Mouse (Mus musculus): ENCODE data around the gene Phactr3. TPM values are rescaled to one million over a fixed set of nuclear protein-coding genes. Genes with fewer than 3 reads are reported as not detected.

The Phactr3 gene
- polyA plus RNA-seq, 1 experiment: not detected

DNA sequence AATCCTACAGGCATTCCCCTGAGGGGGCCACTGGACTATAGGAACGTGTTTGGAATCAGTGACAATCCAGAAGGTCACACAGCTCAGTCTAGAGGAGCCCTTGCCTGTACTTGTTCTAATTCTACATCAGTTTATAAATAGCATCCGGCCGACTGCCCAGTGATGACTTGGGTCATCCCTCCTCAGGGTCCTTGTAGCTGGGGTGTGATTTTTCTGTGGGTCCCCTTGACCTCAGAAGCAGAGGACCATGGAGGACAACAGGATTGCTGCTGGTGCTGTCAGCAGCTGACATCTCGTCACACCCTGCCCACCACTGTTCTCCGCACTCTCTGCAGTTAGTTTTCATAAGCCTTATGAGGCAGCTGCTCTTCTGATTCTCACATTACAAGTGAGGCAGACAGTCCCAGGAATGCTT lies 89.4 kb downstream of the Phactr3 start:
- TF ChIP-seq POLR2AphosphoS2 (IDR thresholded peaks at IDR 0.05; ENCODE audit: insufficient read length, low read depth) (no peak), E2F4 (IDR thresholded peaks at IDR 0.05; ENCODE audit: insufficient read depth) (no peak)
- Histone ChIP-seq H3K79me2 (ENCODE audit: control insufficient read depth, insufficient read depth) (no peaks in the 10 kb centered on the region), H3K36me3 (ENCODE audit: control insufficient read depth, insufficient read depth) (no peaks in the 10 kb centered on the region), H3K27me3 (ENCODE audit: control insufficient read depth, insufficient read depth, insufficient read length) (no peaks in the 10 kb centered on the region), H3K4me2 (ENCODE audit: low read depth) (no peak overlapping the region), H3K4me3 (no peak overlapping the region), H3ac (ENCODE audit: control insufficient read depth, insufficient read length) (no peak overlapping the region)

- Histone ChIP-seq H3K4me2 (ENCODE audit: low read depth) (no peak overlapping the region), H3K4me3 (no peak overlapping the region), H3K36me3 (ENCODE audit: control insufficient read depth, insufficient read depth) (no peaks in the 10 kb centered on the region), H3K27me3 (ENCODE audit: control insufficient read depth, insufficient read depth, insufficient read length) (no peaks in the 10 kb centered on the region), H3K79me2 (ENCODE audit: control insufficient read depth, insufficient read depth) (no peaks in the 10 kb centered on the region), H3ac (ENCODE audit: control insufficient read depth, insufficient read length) (no peak overlapping the region)
- no peak for TF ChIP-seq REST (IDR thresholded peaks at IDR 0.05; ENCODE audit: insufficient read depth, insufficient read length)
- TF ChIP-seq CEBPB (IDR thresholded peaks at IDR 0.05; ENCODE audit: insufficient read depth, poor library complexity, severe bottlenecking): no peak
- TF ChIP-seq POLR2A (IDR thresholded peaks at IDR 0.05; ENCODE audit: insufficient read length, low read depth): no peak
- no peak for TF ChIP-seq TCF12 (IDR thresholded peaks at IDR 0.05; ENCODE audit: insufficient read depth, poor library complexity, severe bottlenecking)
- no peak for TF ChIP-seq SRF (IDR thresholded peaks at IDR 0.05; ENCODE audit: control insufficient read depth, insufficient read length, low read depth)
- no peak for TF ChIP-seq TCF3 (IDR thresholded peaks at IDR 0.05; ENCODE audit: insufficient read length, low read depth)
- TF ChIP-seq POLR2AphosphoS2 (IDR thresholded peaks at IDR 0.05; ENCODE audit: insufficient read length, low read depth): no peak
- TF ChIP-seq MYOG (IDR thresholded peaks at IDR 0.05; ENCODE audit: control insufficient read depth in 1 of 3, insufficient read depth in 1 of 3, insufficient read length in 2 of 3, low read depth in 2 of 3): no peak
- no peak for TF ChIP-seq MYOD1 (IDR thresholded peaks at IDR 0.05; ENCODE audit: control insufficient read depth in 1 of 3, insufficient read length in 2 of 3, low read depth in 2 of 3)
- TF ChIP-seq E2F4 (IDR thresholded peaks at IDR 0.05; ENCODE audit: insufficient read depth): no peak
- no peak for TF ChIP-seq USF1 (IDR thresholded peaks at IDR 0.05; ENCODE audit: low read depth)
Observed at GRCm38 (mm10) chr2:178213826-178214225, 95.1 kb downstream of the Phactr3 start.

DNA sequence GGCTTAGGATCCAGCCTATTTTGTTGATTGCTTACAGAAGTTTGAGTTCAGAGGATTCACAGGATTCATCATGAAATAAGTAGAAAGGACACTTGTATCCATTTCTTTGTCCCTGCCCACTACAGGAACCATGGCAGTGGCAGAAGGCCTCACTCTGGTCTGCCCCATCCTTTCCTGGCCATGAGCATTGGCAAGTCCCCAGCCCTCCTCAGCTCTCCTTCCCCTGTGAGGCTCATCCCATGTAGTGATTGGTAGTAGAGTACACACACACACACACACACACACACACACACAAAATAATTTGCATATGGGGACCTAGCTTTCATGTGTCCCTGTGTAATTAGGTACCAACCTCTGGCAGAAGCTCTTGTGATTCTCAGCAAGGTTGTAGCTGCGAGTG lies 95.8 kb downstream of the Phactr3 start:
- Histone ChIP-seq H3K4me3 (no peak overlapping the region), H3ac (ENCODE audit: control insufficient read depth, insufficient read length) (no peak overlapping the region), H3K27me3 (ENCODE audit: control insufficient read depth, insufficient read depth, insufficient read length) (no peaks in the 10 kb centered on the region), H3K4me2 (ENCODE audit: low read depth) (no peak overlapping the region), H3K79me2 (ENCODE audit: control insufficient read depth, insufficient read depth) (no peaks in the 10 kb centered on the region), H3K36me3 (ENCODE audit: control insufficient read depth, insufficient read depth) (no peaks in the 10 kb centered on the region)
- TF ChIP-seq POLR2AphosphoS2 (IDR thresholded peaks at IDR 0.05; ENCODE audit: insufficient read length, low read depth) (no peak), SRF (IDR thresholded peaks at IDR 0.05; ENCODE audit: control insufficient read depth, insufficient read length, low read depth) (no peak)

DNA sequence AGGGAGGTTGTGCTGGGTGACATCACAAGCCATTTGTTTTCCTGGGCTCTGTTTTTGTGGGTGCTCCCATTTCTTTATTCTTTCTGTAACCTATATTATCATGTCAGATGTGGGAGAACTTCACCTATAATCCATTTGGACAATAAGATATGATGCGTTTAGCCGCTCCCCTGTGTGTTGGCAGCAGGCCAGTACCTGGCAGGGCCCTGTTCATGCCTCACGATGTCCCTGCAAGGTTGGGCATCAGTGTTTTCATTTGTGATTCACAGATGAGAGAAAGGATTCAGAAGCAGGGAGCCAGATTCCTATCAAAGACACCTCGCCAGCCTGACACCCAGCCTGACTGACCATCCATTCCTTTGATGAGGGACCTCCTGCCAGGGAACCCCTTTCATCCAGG lies 99.7 kb downstream of the Phactr3 start:
- no peak overlapping the region for H3K4me3 ChIP-seq
- H3K4me2 ChIP-seq (ENCODE audit: low read depth): no peak overlapping the region
- no peak overlapping the region for H3ac ChIP-seq (ENCODE audit: control insufficient read depth, insufficient read length)
- H3K36me3 ChIP-seq (ENCODE audit: control insufficient read depth, insufficient read depth): no peaks in the 10 kb centered on the region
- no peaks in the 10 kb centered on the region for H3K79me2 ChIP-seq (ENCODE audit: control insufficient read depth, insufficient read depth)
- H3K27me3 ChIP-seq (ENCODE audit: control insufficient read depth, insufficient read depth, insufficient read length): no peaks in the 10 kb centered on the region
- TF ChIP-seq SRF (IDR thresholded peaks at IDR 0.05; ENCODE audit: control insufficient read depth, insufficient read length, low read depth): no peak
- no peak for TF ChIP-seq E2F4 (IDR thresholded peaks at IDR 0.05; ENCODE audit: insufficient read depth)
- TF ChIP-seq TCF3 (IDR thresholded peaks at IDR 0.05; ENCODE audit: insufficient read length, low read depth): no peak
- TF ChIP-seq TCF12 (IDR thresholded peaks at IDR 0.05; ENCODE audit: insufficient read depth, poor library complexity, severe bottlenecking): no peak
- TF ChIP-seq POLR2AphosphoS2 (IDR thresholded peaks at IDR 0.05; ENCODE audit: insufficient read length, low read depth): no peak
- no peak for TF ChIP-seq MAX (IDR thresholded peaks at IDR 0.05; ENCODE audit: low read depth)
- no peak for TF ChIP-seq MYOG (IDR thresholded peaks at IDR 0.05; ENCODE audit: control insufficient read depth in 1 of 3, insufficient read depth in 1 of 3, insufficient read length in 2 of 3, low read depth in 2 of 3)
- no peak for TF ChIP-seq USF1 (IDR thresholded peaks at IDR 0.05; ENCODE audit: low read depth)
- no peak for TF ChIP-seq CEBPB (IDR thresholded peaks at IDR 0.05; ENCODE audit: insufficient read depth, poor library complexity, severe bottlenecking)
- no peak for TF ChIP-seq REST (IDR thresholded peaks at IDR 0.05; ENCODE audit: insufficient read depth, insufficient read length)
- no peak for TF ChIP-seq MYOD1 (IDR thresholded peaks at IDR 0.05; ENCODE audit: control insufficient read depth in 1 of 3, insufficient read length in 2 of 3, low read depth in 2 of 3)
- no peak for TF ChIP-seq POLR2A (IDR thresholded peaks at IDR 0.05; ENCODE audit: insufficient read length, low read depth)

GRCm38 (mm10) chr2:178219454-178220147 lies 100.8 kb downstream of the Phactr3 start:
- Histone ChIP-seq H3K4me3 (no peak overlapping the region), H3K4me2 (ENCODE audit: low read depth) (no peak overlapping the region), H3K79me2 (ENCODE audit: control insufficient read depth, insufficient read depth) (no peaks in the 10 kb centered on the region), H3ac (ENCODE audit: control insufficient read depth, insufficient read length) (no peak overlapping the region), H3K27me3 (ENCODE audit: control insufficient read depth, insufficient read depth, insufficient read length) (no peaks in the 10 kb centered on the region), H3K36me3 (ENCODE audit: control insufficient read depth, insufficient read depth) (no peaks in the 10 kb centered on the region)
- TF ChIP-seq MYOD1 (IDR thresholded peaks at IDR 0.05; ENCODE audit: control insufficient read depth in 1 of 3, insufficient read length in 2 of 3, low read depth in 2 of 3): no peak
- no peak for TF ChIP-seq POLR2A (IDR thresholded peaks at IDR 0.05; ENCODE audit: insufficient read length, low read depth)
- no peak for TF ChIP-seq MAX (IDR thresholded peaks at IDR 0.05; ENCODE audit: low read depth)
- no peak for TF ChIP-seq SRF (IDR thresholded peaks at IDR 0.05; ENCODE audit: control insufficient read depth, insufficient read length, low read depth)
- no peak for TF ChIP-seq TCF12 (IDR thresholded peaks at IDR 0.05; ENCODE audit: insufficient read depth, poor library complexity, severe bottlenecking)
- TF ChIP-seq MYOG (IDR thresholded peaks at IDR 0.05; ENCODE audit: control insufficient read depth in 1 of 3, insufficient read depth in 1 of 3, insufficient read length in 2 of 3, low read depth in 2 of 3): no peak
- no peak for TF ChIP-seq POLR2AphosphoS2 (IDR thresholded peaks at IDR 0.05; ENCODE audit: insufficient read length, low read depth)
- TF ChIP-seq E2F4 (IDR thresholded peaks at IDR 0.05; ENCODE audit: insufficient read depth): no peak
- TF ChIP-seq USF1 (IDR thresholded peaks at IDR 0.05; ENCODE audit: low read depth): no peak
- TF ChIP-seq CEBPB (IDR thresholded peaks at IDR 0.05; ENCODE audit: insufficient read depth, poor library complexity, severe bottlenecking): no peak
- TF ChIP-seq REST (IDR thresholded peaks at IDR 0.05; ENCODE audit: insufficient read depth, insufficient read length): no peak
- TF ChIP-seq TCF3 (IDR thresholded peaks at IDR 0.05; ENCODE audit: insufficient read length, low read depth): no peak

Data from myocyte (in vitro differentiated cells).